Mouse (Mus musculus) adrenal gland, adult 8-10 months (tissue): ENCODE results near the gene Vnn3. TPM values are rescaled to one million over a fixed set of nuclear protein-coding genes. Genes with fewer than 3 reads are reported as not detected.
A peak's percentile ranks its signal among the peaks of the same experiment; 100 is the strongest.

ENCODE experiments used
- DNase-seq: peaks from one replicate; pipeline ENCODE4 v3.0.0; 2022
- total RNA-seq, 4 experiments: library from RNA; stranded (reverse); gene quantifications; 2 replicates each; pipeline ENCODE4 v1.2.4; 2022

Gene Vnn3
- 10 to 100 TPM in 2 of 4 experiments, 1 to 10 TPM in 1, under 1 TPM in 1; 0.74 to 37.9 (median 12.2) TPM for total RNA-seq

GRCm38 (mm10) chr10:23851228-23851912, at the start of gene Vnn3:
Vnn3 (plus strand) TSS chr10:23851462.
- DNase-seq = peak; percentile 38

GRCm38 (mm10) chr10:23802911-23803310, 48.4 kb upstream of the Vnn3 start:
- no peak for DNase-seq

GRCm38 (mm10) chr10:23804665-23805064, 46.6 kb upstream of the Vnn3 start:
- DNase-seq = no peak

DNA sequence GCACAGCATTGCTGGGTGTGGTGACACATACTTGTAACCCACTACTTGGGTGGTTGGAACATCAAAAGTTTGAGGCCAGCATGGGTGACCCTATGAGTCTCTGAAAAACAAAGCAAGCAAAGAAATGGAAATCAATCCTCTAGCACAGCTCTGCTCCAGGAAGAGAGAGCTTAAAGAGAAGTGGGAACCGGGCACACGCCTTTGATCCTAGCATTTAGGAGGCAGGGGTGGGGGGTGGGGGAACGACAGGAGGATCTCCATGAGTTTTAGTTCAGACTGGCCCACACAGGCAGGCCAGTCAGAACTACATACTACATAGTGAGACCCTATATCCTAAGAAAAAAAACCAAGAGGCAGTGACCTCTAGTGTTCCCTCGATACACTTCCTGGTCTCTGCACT, 45.1 kb upstream of the Vnn3 start:
- DNase-seq = no peak

DNA sequence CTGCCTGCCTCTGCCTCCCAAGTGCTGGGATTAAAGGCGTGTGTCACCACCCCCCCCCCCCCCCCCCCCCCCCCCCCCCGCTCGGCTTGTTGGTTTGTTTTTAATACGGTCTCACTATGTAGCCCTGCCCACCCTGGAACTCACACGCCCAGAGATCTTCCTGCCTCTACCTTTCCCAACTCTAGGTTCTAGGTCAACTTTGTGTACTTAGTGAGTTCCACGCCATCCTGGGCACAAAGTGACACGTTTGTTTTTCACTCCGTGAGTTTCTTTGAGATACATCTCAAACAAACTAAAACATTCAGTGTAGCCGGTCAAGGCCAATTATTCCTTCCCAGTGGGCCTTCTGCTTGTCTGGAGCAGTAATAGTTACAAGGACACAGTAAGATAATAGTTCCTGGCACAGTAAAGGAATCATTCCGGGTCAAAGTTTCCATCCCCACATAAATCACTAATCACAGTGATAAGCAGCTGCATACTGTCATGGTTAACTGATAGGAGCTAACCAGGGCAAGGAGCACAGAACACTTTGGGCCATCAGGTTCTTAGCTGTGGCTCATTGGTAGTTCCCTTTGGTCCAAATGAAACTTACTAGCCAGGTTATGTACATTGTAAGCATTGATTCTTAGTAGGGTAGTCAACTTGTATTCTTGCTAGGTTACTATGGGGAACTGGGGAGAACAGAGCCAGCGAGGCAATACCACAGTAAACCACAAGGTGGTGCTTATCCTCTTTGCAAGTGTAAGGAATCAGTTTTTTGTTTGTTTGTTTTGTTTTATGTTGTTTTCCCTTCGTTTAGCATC, 39.4 kb upstream of the Vnn3 start:
- DNase-seq = peak; percentile 41

GRCm38 (mm10) chr10:23812438-23812759, 38.9 kb upstream of the Vnn3 start:
- no peak for DNase-seq

DNA sequence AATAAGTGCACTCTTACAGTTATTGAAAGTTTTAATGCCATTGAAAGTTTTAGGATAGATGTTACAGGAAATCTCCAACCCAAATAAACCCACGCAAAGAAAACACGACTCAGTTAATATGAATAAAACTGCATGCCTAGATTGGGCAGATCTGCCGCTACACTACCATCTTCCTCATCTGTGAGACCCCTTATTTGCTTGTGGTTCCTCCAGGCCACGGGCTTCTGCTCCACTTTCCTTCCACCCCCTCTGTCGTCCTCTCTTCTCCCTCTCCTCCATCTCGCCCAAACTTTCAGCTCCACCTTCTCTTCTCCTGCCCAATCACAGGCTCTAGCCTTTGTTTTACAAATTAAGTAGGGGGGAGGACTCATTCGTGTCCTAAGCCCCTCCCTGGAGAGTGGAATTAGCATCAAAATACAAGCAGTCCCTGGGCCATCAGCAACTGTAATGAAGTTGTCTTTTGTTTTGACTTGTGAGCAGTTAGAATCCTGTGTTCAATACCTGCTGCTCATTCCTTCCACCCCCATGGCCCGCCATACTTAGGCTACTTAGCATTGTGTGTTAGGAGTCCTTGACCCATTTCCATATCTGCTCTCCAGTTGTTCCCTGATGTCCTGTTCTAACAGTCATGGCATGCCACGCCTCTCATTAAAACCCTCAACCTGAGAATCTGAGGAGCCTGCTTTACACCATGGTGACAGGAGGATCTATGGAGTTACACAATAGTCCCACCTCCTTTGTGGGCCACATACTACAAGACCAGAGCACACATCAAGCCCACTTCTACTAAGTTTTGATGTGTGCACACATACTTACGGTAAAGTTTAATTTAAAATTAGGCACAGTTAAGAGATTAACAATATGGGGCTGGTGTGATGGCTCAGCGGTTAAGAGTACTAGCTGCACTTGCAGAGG, 38.2 kb upstream of the Vnn3 start:
- DNase-seq = no peak

DNA sequence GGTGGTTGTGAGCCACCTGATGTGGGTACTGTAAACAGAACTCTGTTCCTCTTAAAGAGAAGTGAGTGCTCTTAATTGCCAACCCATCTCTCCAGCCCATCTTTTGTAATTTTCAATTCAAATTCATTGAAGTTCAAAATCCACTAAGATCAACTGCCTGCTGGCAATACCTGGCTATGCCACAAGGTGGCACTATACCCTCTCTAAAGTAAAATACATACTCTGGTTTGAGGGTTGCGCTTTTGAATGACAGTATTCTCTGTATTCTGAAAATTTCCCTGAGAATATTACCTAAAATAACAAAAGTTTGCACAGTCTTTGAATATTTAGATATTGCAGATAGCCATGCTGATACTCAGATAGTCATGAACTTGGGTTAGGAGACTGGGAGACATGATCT, 36.1 kb upstream of the Vnn3 start:
- peak; percentile 24 for DNase-seq

DNA sequence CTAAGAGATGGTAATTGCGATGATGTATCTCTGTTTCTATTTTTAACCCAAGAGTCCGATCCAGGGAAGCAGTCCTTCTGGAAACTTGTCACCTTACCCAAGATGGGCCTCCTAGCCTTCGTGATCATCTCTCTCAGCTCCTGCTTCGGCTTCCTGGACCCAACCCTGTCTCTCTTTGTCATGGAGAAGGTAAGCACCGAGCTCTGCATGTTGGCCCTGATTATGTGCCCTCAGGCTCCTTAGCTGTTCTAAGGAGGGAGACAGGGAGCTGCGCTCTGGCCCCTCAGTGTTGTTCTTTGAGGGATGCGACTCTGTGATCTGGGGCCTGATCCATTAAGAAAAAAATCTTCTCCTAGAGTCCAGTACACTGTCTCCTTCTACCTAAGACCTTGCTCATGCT, 35.0 kb upstream of the Vnn3 start:
- DNase-seq = no peak

- DNase-seq = peak; percentile 48
Measured at GRCm38 (mm10) chr10:23826516-23826915, 24.7 kb upstream of the Vnn3 start.

GRCm38 (mm10) chr10:23836003-23836964, 15.0 kb upstream of the Vnn3 start:
- no peak for DNase-seq

GRCm38 (mm10) chr10:23837115-23837514, 14.1 kb upstream of the Vnn3 start:
- no peak for DNase-seq

DNA sequence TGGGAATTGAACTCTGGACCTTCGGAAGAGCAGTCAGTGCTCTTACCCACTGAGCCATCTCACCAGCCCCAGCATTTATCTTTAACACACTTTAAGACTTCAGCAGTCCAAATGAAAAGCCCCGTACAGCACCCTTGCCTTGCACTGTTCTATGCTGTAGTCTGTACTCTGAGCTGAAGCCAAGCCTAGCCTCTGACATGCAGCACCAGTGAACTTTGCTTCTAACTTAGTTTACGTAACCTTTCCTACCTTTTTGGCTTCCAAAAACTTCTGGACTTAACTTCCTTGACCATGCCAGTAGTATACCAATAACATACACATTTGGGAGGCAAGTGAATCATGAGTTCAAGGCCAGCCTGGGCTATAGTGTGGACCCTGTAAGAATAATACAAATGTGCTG, 12.4 kb upstream of the Vnn3 start:
- no peak for DNase-seq

GRCm38 (mm10) chr10:23839368-23839767, 11.9 kb upstream of the Vnn3 start:
- DNase-seq = no peak

DNA sequence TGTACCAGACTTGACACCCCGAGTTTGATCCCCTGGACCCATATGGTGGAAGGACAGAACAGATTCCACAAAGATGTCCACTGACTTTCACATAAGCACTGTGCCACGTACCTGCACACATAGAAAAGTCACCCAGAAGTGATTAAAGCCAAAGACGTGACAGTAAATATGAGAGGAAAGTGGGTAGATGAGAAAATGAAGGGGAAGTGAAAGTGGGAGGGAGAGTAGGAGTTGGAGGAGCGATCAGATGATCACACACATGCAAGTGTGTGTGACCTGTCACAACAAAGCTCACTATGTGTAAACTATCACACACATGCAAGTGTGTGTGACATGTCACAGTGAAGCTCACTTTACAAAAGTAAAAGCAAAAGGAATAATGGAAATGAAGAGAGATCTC, 10.8 kb upstream of the Vnn3 start:
- no peak for DNase-seq

DNA sequence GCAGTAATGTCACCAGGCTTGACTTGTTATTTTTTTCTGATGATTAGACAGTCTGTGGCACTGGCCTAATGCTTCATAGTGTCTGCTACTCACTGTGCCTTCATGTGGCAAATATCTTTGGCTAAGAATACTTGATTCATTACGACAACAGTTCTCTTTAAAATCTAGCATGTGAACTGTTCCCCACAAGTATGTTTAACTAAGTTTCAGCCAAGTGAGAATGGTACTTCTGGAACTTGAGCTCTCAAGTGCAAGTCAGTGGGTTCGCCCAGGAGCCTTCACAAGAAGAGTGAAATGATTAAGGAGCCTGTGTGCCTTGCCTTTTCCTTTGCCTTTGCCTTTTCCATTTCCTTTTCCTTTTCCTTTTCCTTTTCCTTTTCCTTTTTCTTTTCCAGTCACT, 834 bp downstream of the Vnn3 start:
- no peak for DNase-seq

- DNase-seq = no peak
Measured at GRCm38 (mm10) chr10:23864362-23865312, 13.4 kb downstream of the Vnn3 start.

DNA sequence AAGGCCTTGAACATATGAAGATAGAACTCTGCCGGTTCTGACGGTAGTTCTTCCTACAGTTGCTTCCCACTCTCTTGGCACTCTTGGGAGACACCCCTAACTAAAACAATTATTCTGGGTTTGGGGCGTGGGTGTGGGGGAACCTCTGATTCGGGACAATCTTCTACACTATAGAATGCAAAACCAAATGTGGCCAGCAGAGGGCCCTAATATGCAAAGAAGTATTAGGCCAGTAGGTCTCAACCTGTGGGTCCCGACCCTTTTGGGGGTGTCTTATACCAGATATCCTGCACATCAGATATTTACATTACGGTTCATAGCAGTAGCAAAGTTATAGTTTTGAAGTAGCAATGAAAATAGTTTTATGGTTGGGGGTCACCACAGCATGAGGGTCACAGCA, 29.4 kb downstream of the Vnn3 start:
- DNase-seq = no peak

DNA sequence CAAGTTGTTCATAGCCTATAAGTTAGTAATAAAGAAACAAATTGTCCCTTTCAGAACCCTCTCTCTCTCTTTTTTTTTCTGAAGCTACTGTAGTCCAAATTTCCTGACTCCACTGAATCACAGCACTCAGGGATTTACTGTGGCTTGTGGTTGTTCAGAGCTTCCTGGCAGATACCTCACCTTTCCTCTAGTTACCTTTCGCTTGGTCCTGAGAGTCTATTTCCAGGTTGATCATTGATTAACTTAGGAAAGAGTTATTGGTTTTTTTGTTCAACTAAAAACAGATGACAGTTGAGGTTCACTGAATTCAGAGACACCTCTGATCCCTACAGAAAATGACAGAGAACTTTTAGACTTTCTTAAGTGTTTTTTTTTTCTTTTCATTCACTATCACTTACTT, 33.6 kb downstream of the Vnn3 start:
- no peak for DNase-seq

GRCm38 (mm10) chr10:23886060-23886459, 34.8 kb downstream of the Vnn3 start:
- no peak for DNase-seq

DNA sequence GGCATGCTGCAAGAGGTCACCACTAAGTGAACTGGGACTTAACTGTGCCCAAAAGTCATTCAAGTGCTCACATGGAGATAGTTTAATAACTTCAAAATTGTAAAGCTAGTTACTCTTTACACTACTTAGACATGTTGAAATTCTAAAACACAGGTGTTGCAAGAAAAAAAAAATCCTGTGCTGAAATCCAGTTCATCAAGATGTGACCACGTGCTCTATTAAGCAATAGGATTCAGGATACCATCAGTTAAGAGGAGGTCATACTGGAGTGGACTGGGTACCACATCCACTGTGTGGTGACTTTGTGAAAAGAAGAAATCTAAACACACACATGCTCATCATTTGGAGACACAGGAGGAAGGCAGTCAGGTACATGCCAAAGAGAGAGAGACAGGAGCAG, 41.7 kb downstream of the Vnn3 start:
- DNase-seq = no peak
